Mouse (Mus musculus) midbrain, postnatal 0 days (tissue): ENCODE measurements around the gene Hspb11. TPM values are rescaled to one million over a fixed set of nuclear protein-coding genes. Genes with fewer than 3 reads are reported as not detected.

Source experiments
- ATAC-seq: fragments of 200-750 bp; cut with Nextera tagmentation; 2 replicates; pipeline ENCODE4 v1.8.0; 2017; ENCODE audit warnings: moderate number of reproducible peaks, mild to moderate bottlenecking, moderate TSS enrichment, moderate library complexity; ENCODE audit not compliant: low FRiP score
- DNase-seq: peaks from one replicate; pipeline ENCODE4 v3.0.0-alpha.2; 2015; ENCODE audit warnings: low spot score
- H3K27ac ChIP-seq: fragments of 300-500 bp; sonication (generic); 2 replicates; pipeline ENCODE4 v1.5.1; 2014; ENCODE audit warnings: low read depth, mild to moderate bottlenecking, low read length, mixed read lengths
- H3K27me3 ChIP-seq: fragments of 300-500 bp; sonication (generic); 2 replicates; pipeline ENCODE4 v1.6.1; 2014; ENCODE audit warnings: low read length, control low read depth, mixed read lengths; ENCODE audit not compliant: insufficient read depth
- H3K36me3 ChIP-seq: fragments of 300-500 bp; sonication (generic); 2 replicates; pipeline ENCODE4 v1.6.1; 2014; ENCODE audit warnings: low read length, control low read depth, mixed read lengths; ENCODE audit not compliant: insufficient read depth
- H3K4me1 ChIP-seq: fragments of 300-500 bp; sonication (generic); 2 replicates; pipeline ENCODE4 v1.6.1; 2014; ENCODE audit warnings: mild to moderate bottlenecking, control low read depth, antibody characterized with exemption, low read length, mixed read lengths; ENCODE audit not compliant: insufficient read depth
- H3K4me2 ChIP-seq: fragments of 300-500 bp; sonication (generic); 2 replicates; pipeline ENCODE4 v1.6.1; 2014; ENCODE audit warnings: low read depth, mild to moderate bottlenecking, low read length, mixed read lengths; ENCODE audit not compliant: poor library complexity, severe bottlenecking
- H3K4me3 ChIP-seq: fragments of 300-500 bp; sonication (generic); 2 replicates; pipeline ENCODE4 v1.5.1; 2014; ENCODE audit warnings: low read depth, mild to moderate bottlenecking, low read length, moderate library complexity
- H3K9ac ChIP-seq: fragments of 300-500 bp; sonication (generic); replicated peaks from 2 replicates; pipeline ENCODE4 v1.6.1; 2014; ENCODE audit warnings: mild to moderate bottlenecking, low read length, moderate library complexity, mixed read lengths; ENCODE audit not compliant: poor library complexity, severe bottlenecking
- H3K9me3 ChIP-seq: fragments of 300-500 bp; sonication (generic); 2 replicates; pipeline ENCODE4 v1.6.1; 2016; ENCODE audit warnings: low read length, control low read depth
- CTCF ChIP-seq: IDR thresholded peaks from 2 replicates; pipeline ENCODE4 v1.5.1; 2016; ENCODE audit warnings: antibody characterized with exemption, mild to moderate bottlenecking
- WGBS: fragments of 180-500 bp; shearing (Covaris S2); extraction: QIAGEN DNeasy Blood & Tissue Kit; methylation state at CpG from one replicate; pipeline ENCODE4 v1.1.7; 2014; 5-methylcytosine and 5-hydroxymethylcytosine counted together
- polyA plus RNA-seq: library from polyadenylated mRNA; unstranded; fragments of >200 nt; fragmentation: Nextera tagmentation; extraction: Ambion mirVana; gene quantifications from 2 replicates; pipeline ENCODE4 v1.2.1, GENCODE M21; 2015
- total RNA-seq: library from RNA; depleted of rRNA; stranded (reverse); fragments of >200 nt; gene quantifications from 2 replicates; pipeline ENCODE4 v1.2.3, GENCODE M21; 2014

Hspb11 gene
- total and polyA plus RNA-seq, 2 experiments from 2014 or later, result 12.8 to 33.2 TPM

- Histone ChIP-seq H3K4me3 (no peak overlapping the region), H3K27me3 (no peaks in the 10 kb centered on the region), H3K4me2 (no peak overlapping the region), H3K36me3 (peaks cover 4% of the 10 kb centered on the region; the same call in 1 of the 2 replicates), H3K4me1 (peaks cover 5% of the 10 kb centered on the region; the same call in 1 of the 2 replicates), H3K9me3 (no peaks in the 10 kb centered on the region), H3K27ac (no peak overlapping the region), H3K9ac (no peak overlapping the region)
- no peak for ATAC-seq
- DNase-seq, result no peak
- WGBS, result 83% methylated on average over 9 of the region's 9 CpGs
- TF ChIP-seq CTCF, result no peak
These were observed 6.3 kb upstream of the Hspb11 start for GRCm38 (mm10) chr4:107247110-107247509.

- peaks cover 5% of the 10 kb centered on the region; the same call in 1 of the 2 replicates for H3K4me1 ChIP-seq
- WGBS, result 74% methylated on average over 3 of the region's 3 CpGs
- H3K27ac ChIP-seq, result no peak overlapping the region
- H3K4me3 ChIP-seq, result no peak overlapping the region
- TF ChIP-seq CTCF, result no peak
- no peaks in the 10 kb centered on the region for H3K27me3 ChIP-seq
- peaks cover 4% of the 10 kb centered on the region; the same call in 1 of the 2 replicates for H3K36me3 ChIP-seq
- H3K9ac ChIP-seq, result no peak overlapping the region
- no peaks in the 10 kb centered on the region for H3K9me3 ChIP-seq
- ATAC-seq (no peak), DNase-seq (no peak)
- H3K4me2 ChIP-seq, result no peak overlapping the region
These were observed 5.3 kb upstream of the Hspb11 start for GRCm38 (mm10) chr4:107248061-107248460.

GRCm38 (mm10) chr4:107249471-107249870, 3.9 kb upstream of the Hspb11 start:
- 30% methylated on average over 2 of the region's 2 CpGs for WGBS
- no peaks in the 10 kb centered on the region for H3K27me3 ChIP-seq
- H3K4me2 ChIP-seq, result no peak overlapping the region
- 0 out of 2 replicates have a peak, but pooled peaks cover 4% of the 10 kb centered on the region for H3K36me3 ChIP-seq
- no peak for DNase-seq
- no peaks in the 10 kb centered on the region for H3K9me3 ChIP-seq
- H3K4me3 ChIP-seq, result no peak overlapping the region
- H3K9ac ChIP-seq, result no peak overlapping the region
- H3K4me1 ChIP-seq, result peaks cover 5% of the 10 kb centered on the region; the same call in 1 of the 2 replicates
- H3K27ac ChIP-seq, result no peak overlapping the region
- TF ChIP-seq CTCF, result no peak
- no peak for ATAC-seq

GRCm38 (mm10) chr4:107250494-107250893, 2.9 kb upstream of the Hspb11 start:
- DNase-seq, result peak; percentile 79
- Histone ChIP-seq H3K36me3 (0 out of 2 replicates have a peak, but pooled peaks cover 4% of the 10 kb centered on the region), H3K9me3 (no peaks in the 10 kb centered on the region), H3K4me3 (no peak overlapping the region), H3K27ac (no peak overlapping the region), H3K9ac (no peak overlapping the region), H3K4me1 (peaks cover 5% of the 10 kb centered on the region; the same call in 1 of the 2 replicates), H3K4me2 (no peak overlapping the region), H3K27me3 (no peaks in the 10 kb centered on the region)
- ATAC-seq, result no peak
- 16% methylated on average over 4 of the region's 4 CpGs for WGBS
- peak; percentile 86 for TF ChIP-seq CTCF

GRCm38 (mm10) chr4:107252522-107252921, 871 bp upstream of the Hspb11 start:
- Histone ChIP-seq H3K9me3 (no peaks in the 10 kb centered on the region), H3K4me2 (peak overlapping the region; percentile 62), H3K36me3 (no peaks in the 10 kb centered on the region), H3K27me3 (no peaks in the 10 kb centered on the region), H3K4me3 (peak overlapping the region; percentile 89), H3K9ac (peak overlapping the region; percentile 84), H3K4me1 (peaks cover 5% of the 10 kb centered on the region; the same call in 1 of the 2 replicates), H3K27ac (peak overlapping the region; percentile 85)
- WGBS, result under 1% methylated on average over 11 of the region's 11 CpGs
- no peak for TF ChIP-seq CTCF
- ATAC-seq, result no peak
- DNase-seq, result no peak

- Histone ChIP-seq H3K27ac (peak overlapping the region; percentile 85), H3K9ac (peak overlapping the region; percentile 84), H3K4me1 (peaks cover 4% of the 10 kb centered on the region; the same call in 1 of the 2 replicates), H3K4me3 (peak overlapping the region; percentile 89), H3K27me3 (no peaks in the 10 kb centered on the region), H3K9me3 (no peaks in the 10 kb centered on the region), H3K4me2 (peak overlapping the region; percentile 62), H3K36me3 (no peaks in the 10 kb centered on the region)
- 7% methylated on average over 3 of the region's 3 CpGs for WGBS
- ATAC-seq (no peak), DNase-seq (peak; percentile 55)
- no peak for TF ChIP-seq CTCF
These were observed 1.0 kb downstream of the Hspb11 start for GRCm38 (mm10) chr4:107254414-107254813.
